Mouse (Mus musculus) v-Abl transformed pro-B cells (cell line): ENCODE measurements around the gene Trpm8.

Experiments used
- in situ Hi-C, 2 experiments: fragments of 400-800 bp; cut with MboI; formaldehyde crosslinking; loops; one replicate each; pipeline ENCODE4 v1.15.1; 2025; ENCODE audit not compliant: unreplicated experiment in 2 of 2

Gene Trpm8

DNA sequence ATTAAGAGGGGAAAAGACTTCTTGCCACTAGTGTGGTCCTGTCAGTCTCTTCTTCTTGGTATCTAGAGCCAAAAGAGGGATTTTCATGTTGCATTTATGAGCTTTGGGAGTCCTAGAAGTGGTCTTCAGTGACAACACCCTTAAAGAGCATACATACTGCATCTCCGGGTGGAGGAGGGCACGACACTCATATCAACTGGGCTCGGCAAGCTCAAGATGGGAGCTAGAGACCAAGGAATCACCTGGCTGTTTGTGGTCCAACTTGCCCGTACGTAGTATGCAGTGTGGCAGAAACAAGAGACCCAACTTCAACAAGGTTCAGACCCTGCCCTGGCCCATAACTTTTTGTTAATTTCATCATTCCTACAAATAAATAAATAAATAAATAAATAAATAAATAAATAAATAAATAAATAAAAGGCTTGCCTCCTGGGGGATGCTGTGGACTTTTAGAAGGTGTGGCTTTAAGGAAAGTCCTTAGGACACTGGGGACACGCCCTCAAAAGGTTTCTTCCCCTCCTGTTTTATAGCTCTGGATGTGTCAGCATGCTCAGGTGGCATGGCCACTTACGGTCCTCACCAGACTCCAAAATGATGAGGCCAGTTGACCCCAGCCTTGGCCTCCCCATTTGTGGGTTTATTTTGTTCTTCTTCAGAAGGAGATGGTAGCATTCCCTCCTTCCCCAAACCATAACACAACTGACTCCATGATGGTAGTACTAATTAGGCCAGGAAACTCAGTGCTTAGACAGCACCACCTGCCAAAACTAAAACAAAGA, 20.2 kb downstream of the Trpm8 start:
- in situ Hi-C loops = loop anchor here (25.0 kb wide), 4 partner anchors 535 to 1685 kb away; partner anchors contain the start of gene Atg16l1 (in 1 of the 2)

- in situ Hi-C loops = loop anchor here (25.0 kb wide), 4 partner anchors 537 to 1687 kb away; partner anchors contain the start of gene Atg16l1 (in 1 of the 2)
These were observed 21.4 kb downstream of the Trpm8 start for GRCm38 (mm10) chr1:88298686-88299528.

DNA sequence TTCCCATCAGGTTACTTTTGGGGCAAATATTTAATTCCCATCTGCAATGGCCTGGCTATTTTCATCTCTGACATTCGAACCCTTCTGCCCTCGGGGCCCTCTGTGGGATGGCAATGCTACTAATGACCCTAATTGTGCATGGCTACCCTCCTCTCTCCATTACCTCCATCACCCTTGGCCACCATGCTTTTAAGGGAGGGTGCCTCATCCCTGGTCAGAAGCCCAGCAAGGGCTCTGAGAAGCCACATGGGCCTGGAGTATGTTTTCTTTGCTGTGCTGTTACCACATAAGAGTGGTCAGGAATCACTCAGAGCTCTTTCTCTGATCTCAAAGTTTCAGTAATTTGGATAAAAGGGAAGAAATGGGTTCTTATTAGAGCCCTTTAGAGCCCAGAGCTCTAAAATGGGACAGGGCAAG, 22.1 kb downstream of the Trpm8 start:
- in situ Hi-C loops = loop anchor here (25.0 kb wide), 4 partner anchors 537 to 1687 kb away; partner anchors contain the start of gene Atg16l1 (in 1 of the 2)

DNA sequence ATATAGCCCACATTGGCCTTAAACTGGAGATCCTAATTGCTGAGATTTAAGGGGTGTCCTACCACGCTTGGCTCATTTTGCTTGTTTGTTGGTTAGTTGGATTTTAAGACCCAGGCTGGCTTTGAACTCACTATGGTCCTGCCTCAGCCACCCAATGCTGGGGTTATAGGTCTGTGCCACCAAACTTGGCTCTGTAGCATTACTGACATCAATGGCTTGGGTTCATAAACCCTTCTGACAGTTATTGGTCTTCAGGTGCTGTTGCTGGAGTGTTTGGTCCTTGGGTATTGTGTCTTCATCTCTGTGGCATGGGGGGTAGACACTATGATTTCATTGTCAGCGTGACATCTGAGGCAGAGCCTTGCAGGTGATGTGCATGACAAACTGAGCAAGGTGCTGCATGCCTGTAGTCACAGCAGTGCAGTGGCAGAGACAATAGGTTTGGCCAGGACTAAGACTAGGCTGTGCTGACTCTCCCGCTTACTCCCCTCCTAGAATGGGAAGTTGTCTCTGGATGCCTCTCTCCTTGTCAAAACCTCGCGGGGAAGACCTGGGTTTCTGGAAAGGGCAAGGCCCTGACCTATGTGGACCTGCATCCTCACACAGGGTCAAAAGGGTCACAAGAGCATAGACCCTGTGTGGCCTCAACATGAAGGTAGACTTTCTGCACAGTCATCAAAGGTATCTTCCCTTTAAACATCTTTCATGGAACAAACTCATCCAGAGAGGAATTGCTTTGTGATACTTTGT, 23.0 kb downstream of the Trpm8 start:
- in situ Hi-C loops = no loop called here

GRCm38 (mm10) chr1:88301121-88302014, 23.9 kb downstream of the Trpm8 start:
- in situ Hi-C loops = no loop called here

- in situ Hi-C loops = no loop called here
These were observed 24.7 kb downstream of the Trpm8 start for GRCm38 (mm10) chr1:88302057-88302740.

DNA sequence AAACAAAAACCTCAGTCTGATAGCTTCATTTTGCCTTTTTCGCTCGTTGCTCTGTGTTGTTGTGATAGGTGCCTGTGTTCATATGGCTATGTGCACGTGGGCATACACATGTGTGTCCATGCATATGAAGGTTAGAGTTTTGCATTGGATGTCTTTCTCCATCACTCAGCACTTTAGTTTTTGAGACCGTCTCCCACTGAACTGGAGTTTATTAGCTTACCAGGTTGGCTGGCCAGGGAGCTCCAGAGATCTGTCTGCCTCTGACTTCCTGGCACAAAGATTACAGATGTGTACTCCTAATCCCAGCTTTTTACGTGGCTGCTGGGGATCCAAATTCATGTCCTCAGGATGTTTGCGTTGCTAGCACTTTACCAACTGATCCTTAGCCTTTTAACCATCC, 26.3 kb downstream of the Trpm8 start:
- in situ Hi-C loops = no loop called here

DNA sequence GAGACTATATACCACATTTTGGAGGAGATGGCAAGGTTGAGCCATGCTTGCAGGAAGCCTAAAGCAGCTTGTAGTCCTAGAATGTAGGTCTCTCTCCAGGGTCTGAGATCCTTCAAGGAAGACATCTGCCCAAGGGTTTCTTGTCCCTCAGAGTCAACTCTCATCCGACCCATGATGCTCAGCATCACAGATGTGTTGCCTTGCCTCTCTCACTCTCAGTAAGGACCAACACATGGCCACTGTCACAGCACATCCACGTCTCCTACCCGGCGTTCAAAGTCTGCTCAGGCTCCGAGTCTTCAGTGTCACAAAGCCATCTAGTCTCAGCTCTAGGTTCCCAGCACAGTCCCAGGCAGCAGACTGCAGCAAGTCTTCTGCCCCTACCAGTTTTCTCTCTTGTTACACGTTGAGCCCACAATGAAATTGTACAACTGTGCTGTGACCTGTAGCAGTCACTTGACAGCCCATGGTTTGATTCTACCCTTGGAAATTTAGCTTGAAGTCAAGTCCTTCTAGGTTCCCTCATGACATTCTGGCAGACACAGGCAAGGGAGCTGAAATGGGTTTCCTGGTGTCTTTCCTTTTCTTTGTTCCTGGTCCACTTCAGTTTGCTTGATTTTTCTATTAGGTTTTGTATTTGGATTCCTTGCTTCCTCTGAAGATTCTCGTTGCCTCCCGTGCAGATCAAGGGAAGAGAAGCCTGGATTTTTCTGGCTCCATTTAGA, 27.0 kb downstream of the Trpm8 start:
- in situ Hi-C loops = no loop called here

GRCm38 (mm10) chr1:88305018-88305795, 27.7 kb downstream of the Trpm8 start:
- in situ Hi-C loops = no loop called here

DNA sequence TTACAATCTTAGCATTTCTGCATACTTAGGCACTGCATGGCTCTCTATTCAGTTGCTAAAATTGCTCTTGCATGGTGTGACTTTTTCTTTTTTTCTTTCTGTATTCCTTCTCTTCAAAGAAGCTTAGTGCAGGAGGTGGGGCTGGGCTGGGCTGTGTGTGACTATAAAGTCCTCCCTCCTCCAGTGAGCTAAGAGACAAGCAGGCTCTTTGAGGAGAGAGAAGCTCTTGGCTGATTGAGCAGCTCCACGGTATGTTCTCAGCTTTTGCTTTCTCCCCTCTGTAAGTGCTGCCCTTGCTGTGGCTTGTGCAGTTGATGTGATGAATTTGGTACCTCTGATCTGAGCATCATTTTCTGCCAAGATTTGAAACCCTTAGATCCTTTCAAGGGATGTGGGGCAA, 29.1 kb downstream of the Trpm8 start:
- in situ Hi-C loops = no loop called here

DNA sequence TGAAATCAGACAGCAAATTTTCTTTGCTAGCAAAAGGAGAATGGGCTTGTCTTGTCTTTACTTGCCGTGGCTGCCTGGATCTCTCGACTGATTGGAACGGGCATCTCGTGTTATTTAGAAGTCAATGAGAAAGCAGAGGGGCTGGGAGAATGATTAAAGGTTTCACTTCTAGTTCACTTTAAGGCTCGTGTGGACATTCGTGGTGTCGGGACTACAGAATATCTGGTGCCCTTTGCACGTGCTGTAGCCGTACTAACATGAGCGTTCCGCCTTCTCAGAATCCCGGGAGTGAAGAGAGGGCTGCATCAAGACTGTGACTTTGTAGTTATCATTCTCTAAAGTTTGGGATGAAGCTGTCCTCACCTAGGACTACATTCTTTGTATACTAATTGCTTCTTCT, 29.7 kb downstream of the Trpm8 start:
- in situ Hi-C loops = no loop called here

- in situ Hi-C loops = no loop called here
These were observed 31.6 kb downstream of the Trpm8 start for GRCm38 (mm10) chr1:88309020-88309419.

DNA sequence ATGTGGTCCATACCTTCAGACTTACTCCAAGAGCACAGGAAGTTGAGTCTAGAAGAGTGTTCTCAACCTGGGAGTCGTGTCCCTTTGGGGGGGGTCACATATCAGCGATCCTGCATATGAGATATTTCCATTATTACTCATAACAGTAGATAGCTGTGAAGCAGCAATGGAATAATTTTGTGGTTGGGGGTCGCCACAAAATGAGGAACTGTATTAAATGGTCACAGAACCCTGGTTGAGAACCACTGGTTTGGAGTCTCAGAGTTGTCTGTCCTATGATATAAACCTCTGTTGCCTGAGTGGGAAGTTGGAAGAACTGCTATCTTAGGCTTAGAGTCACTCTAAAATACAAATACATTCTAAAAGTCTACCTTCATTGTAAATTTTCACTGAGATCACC, 32.4 kb downstream of the Trpm8 start:
- in situ Hi-C loops = no loop called here

DNA sequence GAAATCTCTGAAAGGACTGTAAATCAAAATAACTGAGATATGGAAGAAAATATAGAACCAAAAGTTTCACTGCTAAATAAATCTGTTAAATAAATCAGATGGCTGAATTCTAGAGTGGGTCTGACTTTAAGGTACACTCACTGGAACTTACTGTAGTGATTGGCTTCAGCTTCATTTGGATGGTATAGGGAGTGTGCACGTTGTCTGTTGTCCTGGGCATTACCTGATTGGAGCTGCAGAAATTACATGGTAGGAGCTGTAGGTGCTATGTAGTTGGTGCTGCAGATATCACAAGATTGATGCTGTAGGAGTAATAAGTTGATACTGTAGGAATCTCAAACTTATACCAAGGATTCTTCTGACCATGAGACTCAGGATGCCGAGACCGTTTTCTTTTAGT, 32.9 kb downstream of the Trpm8 start:
- in situ Hi-C loops = no loop called here

DNA sequence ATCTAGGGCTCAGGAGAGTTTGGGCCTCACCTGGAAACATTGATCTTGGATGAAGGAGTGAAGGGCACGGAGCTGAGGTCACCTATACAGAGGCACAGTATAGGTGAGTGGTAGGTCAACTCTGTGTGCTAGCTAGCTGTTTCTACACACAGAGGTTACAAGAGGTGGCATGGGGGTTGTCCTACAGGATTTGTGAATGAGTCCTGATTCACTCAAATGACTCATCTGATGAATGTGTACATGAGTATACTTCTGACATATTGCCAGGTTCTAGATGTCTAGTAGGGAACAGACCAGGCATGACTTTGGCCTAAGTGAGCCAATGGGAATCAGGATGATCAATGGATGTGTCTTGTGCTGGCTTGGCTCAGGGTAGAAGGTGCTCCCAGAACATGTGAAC, 39.8 kb downstream of the Trpm8 start:
- in situ Hi-C loops = no loop called here

DNA sequence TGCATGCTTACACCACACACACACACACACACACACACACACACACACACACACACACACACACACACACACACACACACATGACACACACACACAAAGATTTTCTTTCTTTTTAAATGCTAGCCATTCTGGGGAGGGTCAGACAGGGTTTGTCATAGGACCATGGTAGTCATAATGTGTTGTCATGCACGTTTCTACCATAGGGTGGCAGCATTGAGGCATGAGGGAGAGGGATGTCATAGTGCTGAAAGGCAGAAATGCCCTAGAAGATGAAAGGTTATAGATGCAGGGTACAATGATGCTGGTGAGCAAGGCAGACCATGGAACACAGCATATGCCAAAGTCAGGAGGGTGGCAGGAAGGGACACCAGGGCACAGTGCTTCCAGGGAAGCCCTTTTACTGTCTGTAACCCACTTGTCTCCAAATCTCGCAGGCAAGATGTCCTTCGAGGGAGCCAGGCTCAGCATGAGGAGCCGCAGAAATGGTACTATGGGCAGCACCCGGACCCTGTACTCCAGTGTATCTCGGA, 41.1 kb downstream of the Trpm8 start:
- in situ Hi-C loops = no loop called here

GRCm38 (mm10) chr1:88320821-88321395, 43.4 kb downstream of the Trpm8 start:
- in situ Hi-C loops = no loop called here
